Mouse (Mus musculus): Measurements from ENCODE around the gene Arhgap1. TPM values are rescaled to one million over a fixed set of nuclear protein-coding genes. Genes with fewer than 3 reads are reported as not detected.
A peak's percentile ranks its signal among the peaks of the same experiment; 100 is the strongest.

The Arhgap1 gene
- total RNA-seq, 1 experiment from 2014 or later = 68.6 TPM

- no peak for DNase-seq
Measured at GRCm38 (mm10) chr2:91699225-91699624, 49.6 kb downstream of the Arhgap1 start.

- no peak for DNase-seq
Measured at GRCm38 (mm10) chr2:91701366-91701765, 51.7 kb downstream of the Arhgap1 start.

- no peak for DNase-seq
Measured at GRCm38 (mm10) chr2:91705736-91706135, 56.1 kb downstream of the Arhgap1 start.

GRCm38 (mm10) chr2:91706456-91706855 lies 56.8 kb downstream of the Arhgap1 start:
- no peak for DNase-seq

- DNase-seq = no peak
Measured at GRCm38 (mm10) chr2:91708361-91708760, 58.7 kb downstream of the Arhgap1 start.

- peak; percentile 95 for DNase-seq
Measured at GRCm38 (mm10) chr2:91710272-91711234, 60.9 kb downstream of the Arhgap1 start, which contains the start of the genes Atg13 and Harbi1. TSS of gene Atg13 (minus strand) at chr2:91710576. TSS of gene Harbi1 (plus strand) at chr2:91710852.

GRCm38 (mm10) chr2:91711256-91711925 lies 61.7 kb downstream of the Arhgap1 start:
- no peak for DNase-seq

- no peak for DNase-seq
Measured at GRCm38 (mm10) chr2:91714921-91715320, 65.3 kb downstream of the Arhgap1 start.

- DNase-seq = no peak
Measured at GRCm38 (mm10) chr2:91718276-91718675, 68.6 kb downstream of the Arhgap1 start.

Other genes starting within 250 kb of the Arhgap1 start
- 13.6 and 20.7 TPM in 2 replicates for gene 1110051M20Rik, start 205.2 kb upstream of the Arhgap1 start, total RNA-seq (2021)
- 4.7 and 5.2 TPM in 2 replicates for gene Lrp4, start 192.3 kb upstream of the Arhgap1 start, total RNA-seq (2021)
- 45.1 and 49.3 TPM in 2 replicates for gene Ckap5, start 123.1 kb upstream of the Arhgap1 start, total RNA-seq (2021)
- gene F2, start 13.4 kb upstream of the Arhgap1 start, total RNA-seq (2021) = 0.15 and 13.7 TPM in 2 replicates
- gene Zfp408, start 69 bp upstream of the Arhgap1 start, total RNA-seq (2021) = 14.5 and 15.5 TPM in 2 replicates
- 67.5 and 84.1 TPM in 2 replicates for gene Atg13, start 60.7 kb downstream of the Arhgap1 start, total RNA-seq (2021)
- gene Harbi1, start 61.0 kb downstream of the Arhgap1 start, total RNA-seq (2021) = 12.5 and 13.9 TPM in 2 replicates
- 37.2 and 41.0 TPM in 2 replicates for gene Ambra1, start 80.3 kb downstream of the Arhgap1 start, total RNA-seq (2021)

All from adrenal gland, postnatal 25 days (tissue).